Mouse (Mus musculus) embryonic fibroblast, embryonic 13.5 days (primary cell): ENCODE measurements at regions not wholly inside any gene's neighbourhood (a gene's known extent, or its start where the extent isn't known, plus 50 kb on each side); places are given as distances from the start of the nearest gene placed in this dataset.

Source experiments
- CTCF ChIP-seq: IDR thresholded peaks from 2 replicates; pipeline ENCODE4 v1.5.1; 2011; ENCODE audit warnings: mild to moderate bottlenecking, control low read depth, low read length, moderate library complexity, borderline replicate concordance; ENCODE audit not compliant: insufficient read depth
- POLR2A ChIP-seq: IDR thresholded peaks from 2 replicates; pipeline ENCODE4 v1.6.1; 2011; ENCODE audit warnings: low read depth, mild to moderate bottlenecking, control low read depth, low read length, moderate library complexity

GRCm38 (mm10) chr7:94697214-94697613, 1473.8 kb upstream of the Tenm4 start:
- TF ChIP-seq CTCF (no peak), POLR2A (no peak)
